Mouse (Mus musculus) bone marrow, adult 2 months (tissue): ENCODE results near the gene Smndc1.

Experiments
- CTCF ChIP-seq: fragments of 200-500 bp; IDR thresholded peaks from 2 replicates; pipeline ENCODE4 v1.5.1; 2011; ENCODE audit warnings: low read length, control low read depth; ENCODE audit not compliant: control insufficient read depth, insufficient read depth
- POLR2A ChIP-seq: fragments of 200-500 bp; IDR thresholded peaks from 2 replicates; pipeline ENCODE4 v1.6.1; 2011; ENCODE audit warnings: low read depth, mild to moderate bottlenecking, control low read depth, low read length, borderline replicate concordance; ENCODE audit not compliant: control insufficient read depth

DNA sequence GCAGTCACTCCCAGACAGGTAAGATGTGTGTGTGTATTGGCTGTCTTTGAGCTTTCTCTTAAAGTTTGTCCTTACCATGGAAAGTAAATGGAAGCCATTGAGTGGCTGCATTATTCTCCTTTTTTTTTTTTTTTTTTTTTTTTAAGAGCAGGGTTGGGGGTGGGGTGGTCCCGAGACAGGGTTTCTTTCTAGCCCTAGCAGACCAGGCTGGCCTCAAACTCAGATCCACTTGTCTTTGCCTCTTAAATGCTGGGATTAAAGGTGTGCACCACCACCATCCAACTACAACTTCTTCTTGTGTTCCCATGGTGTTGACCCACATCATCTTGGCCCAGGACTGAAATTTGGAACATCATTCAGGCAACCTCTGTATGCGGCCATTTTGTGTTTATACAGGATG is 16.8 kb downstream of the Smndc1 start:
- TF ChIP-seq CTCF, result no peak
- TF ChIP-seq POLR2A, result no peak
